ENCODE assay signal across 8 mouse cellular contexts in genomic region chr3:79177136-79177870, GRCm38 (mm10).
A peak's percentile ranks its signal among the peaks of the same experiment; 100 is the strongest.
DNase-seq lines count a peak whose midpoint lies in the region; ATAC-seq and TF ChIP-seq lines count a peak whose summit lies in the region.

No protein-coding gene starts in this region.

- peak overlapping the region; percentile 13; the same call in 1 of the 2 replicates for H3K27ac ChIP-seq in kidney, adult 2 months (ENCODE audit: insufficient read depth, low read depth, low read length)

- DNase-seq in kidney, adult 2 months = no peak
- no peak for DNase-seq in kidney, adult 11 months
- DNase-seq in A20 (ENCODE audit: low read depth, low spot score) = peak; percentile 12
- DNase-seq in T-cell, adult 2 months (ENCODE audit: low spot score) = peak; percentile 80
- DNase-seq in cerebellum, postnatal 14 days = no peak
- no peak for DNase-seq in adrenal gland, postnatal 4 days (ENCODE audit: low spot score in 2 of 2)
- no peak for DNase-seq in frontal cortex, adult 2 months (ENCODE audit: extremely low spot score in 1 of 2, low spot score in 1 of 2)

- no peaks in the 10 kb centered on the region for H3K36me3 ChIP-seq in kidney, adult 2 months (ENCODE audit: control insufficient read depth, insufficient read depth, low read length)

- H3K4me1 ChIP-seq in kidney, adult 2 months (ENCODE audit: control insufficient read depth, insufficient read depth, low read length) = peaks cover 17% of the 10 kb centered on the region

- H3K27me3 ChIP-seq in kidney, adult 2 months (replicated peaks; ENCODE audit: control insufficient read depth, insufficient read depth, low read length) = no peaks in the 10 kb centered on the region

- no peak for TF ChIP-seq CTCF in kidney, adult 2 months (conservative IDR thresholded peaks at IDR 0.05; ENCODE audit: insufficient read depth, insufficient read length, low read depth, low read length)

- H3K4me3 ChIP-seq in kidney, adult 2 months (ENCODE audit: insufficient read depth, low read depth, low read length) = no peak overlapping the region

- ATAC-seq in megakaryocyte progenitor cell, adult 5-6 weeks (replicated peaks; ENCODE audit: poor library complexity) = peak; percentile 26; the same call in 1 of the 2 replicates

- WGBS in kidney, adult 2 months = 76% methylated on average over 8 of the region's 8 CpGs

- TF ChIP-seq POLR2A in kidney, adult 2 months (IDR thresholded peaks at IDR 0.05; ENCODE audit: low read depth, low read length) = no peak

Comparison
In these comparisons a context has a peak if more than half of its experiments do, and no peak if none do; other contexts are left out.
1. DNase-seq: peak in A20 (single experiment) and T-cell, adult 2 months (single experiment); none in kidney, adult 2 months (single experiment), kidney, adult 11 months (single experiment), cerebellum, postnatal 14 days (0 of 2), adrenal gland, postnatal 4 days (0 of 2) and frontal cortex, adult 2 months (0 of 2).